Mouse (Mus musculus) Patski (cell line): ENCODE results near the gene Vcl. TPM values are rescaled to one million over a fixed set of nuclear protein-coding genes. Genes with fewer than 3 reads are reported as not detected.

ENCODE experiments used
- ATAC-seq: fragments of 100-300 bp; one replicate; pipeline ENCODE4 v1.8.0; 2021
- CTCF ChIA-PET: fragments of 350-600 bp; sonication (Branson Sonifier 250); formaldehyde crosslinking; loops from one replicate; lab custom pipeline; 2022; ENCODE audit warnings: inconsistent platforms; lab: Charles Lee
- POLR2A ChIA-PET: fragments of 350-600 bp; sonication (Branson Sonifier 250); formaldehyde crosslinking; loops from one replicate; lab custom pipeline; 2022; ENCODE audit warnings: antibody characterized with exemption, inconsistent platforms; lab: Charles Lee
- DNase-seq: peaks from one replicate; pipeline ENCODE4 v3.0.0-alpha.2; 2011; ENCODE audit warnings: low read depth, low spot score
- H3K27me3 ChIP-seq: fragments of 371-371 bp; one replicate; pipeline ENCODE4 v1.5.1; 2021
- CTCF ChIP-seq: fragments of 100-300 bp; IDR thresholded peaks from one replicate; pipeline ENCODE4 v1.5.1; 2021
- in situ Hi-C: fragments of 300-500 bp; cut with MboI; formaldehyde crosslinking; loops from 3 replicates; pipeline ENCODE4 v1.11.1; 2018; ENCODE audit warnings: low pct_unique_long_range_greater_than_20kb, mixed read lengths
- polyA plus RNA-seq: library from polyadenylated mRNA; unstranded; gene quantifications from one replicate; pipeline ENCODE4 v1.2.3, GENCODE M21; 2021

Vcl gene
- polyA plus RNA-seq, 1 experiment from 2014 or later, result 255 TPM

DNA sequence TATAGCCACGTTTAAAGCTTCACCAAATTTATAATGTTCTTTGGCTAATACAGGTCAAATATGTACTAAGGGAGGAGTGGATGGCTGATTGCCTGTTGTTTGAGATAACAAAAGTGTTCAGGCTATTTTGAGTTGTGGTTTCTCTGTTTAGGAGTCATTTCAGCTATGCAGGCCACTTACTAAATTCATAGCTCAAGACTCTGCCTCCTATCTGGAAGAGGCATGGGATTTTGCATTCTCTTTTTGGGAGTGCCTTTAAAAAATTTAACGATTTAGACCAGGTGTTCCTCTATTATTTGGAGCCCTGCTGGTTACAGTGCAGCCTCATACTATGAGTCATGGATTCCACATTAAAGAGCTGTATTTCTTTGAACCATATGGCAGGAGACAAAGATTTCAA lies 9.2 kb downstream of the Vcl start:
- in situ Hi-C loops, result no loop called here
- CTCF ChIA-PET, result interaction anchor here (0.8 to 2.4 kb wide), 5 partner anchors 17 to 53 kb away, joined by 3 to 9 read pairs (median 6); no protein-coding TSS in a partner anchor
- POLR2A ChIA-PET, result interaction anchor here (1.1 kb wide), 1 partner anchor 40 kb away, joined by 3 read pairs; no protein-coding TSS in a partner anchor
- no peak for DNase-seq
- peak; percentile 33 for ATAC-seq
- no peaks in the 10 kb centered on the region for H3K27me3 ChIP-seq
- no peak for TF ChIP-seq CTCF

DNA sequence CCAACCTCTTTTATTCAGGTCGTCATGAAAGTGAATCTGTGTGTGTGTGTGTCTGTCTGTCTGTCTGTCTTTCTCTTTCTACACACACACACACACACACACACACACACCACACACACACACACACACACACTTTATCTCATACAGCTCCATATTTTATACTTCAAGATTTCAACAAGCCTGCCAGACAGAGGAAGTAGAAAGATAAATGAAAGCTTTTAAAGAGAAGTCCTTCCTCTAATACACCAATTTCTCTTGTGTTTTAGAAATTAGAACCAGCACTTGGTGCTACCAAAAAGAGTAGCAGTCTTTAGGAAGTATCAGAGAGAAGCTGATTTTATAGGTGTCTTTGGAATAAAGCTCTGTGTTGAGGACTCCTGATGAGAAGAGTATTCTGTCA lies 9.7 kb downstream of the Vcl start:
- in situ Hi-C loops, result no loop called here
- no peak for TF ChIP-seq CTCF
- CTCF ChIA-PET, result interaction anchor here (0.8 to 2.4 kb wide), 6 partner anchors 8 to 53 kb away, joined by 3 to 9 read pairs (median 5); no protein-coding TSS in a partner anchor
- DNase-seq (no peak), ATAC-seq (no peak)
- H3K27me3 ChIP-seq, result no peaks in the 10 kb centered on the region
- POLR2A ChIA-PET, result interaction anchor here (0.6 to 1.1 kb wide), 2 partner anchors 39 to 653 kb away, joined by 3 to 4 read pairs; no protein-coding TSS in a partner anchor

GRCm38 (mm10) chr14:20945296-20945695 lies 16.1 kb downstream of the Vcl start:
- DNase-seq (no peak), ATAC-seq (no peak)
- H3K27me3 ChIP-seq, result no peaks in the 10 kb centered on the region
- ChIA-PET CTCF (no interaction called here), POLR2A (no interaction called here)
- TF ChIP-seq CTCF, result no peak
- in situ Hi-C loops, result no loop called here

- in situ Hi-C loops, result no loop called here
- POLR2A ChIA-PET, result interaction anchor here (0.7 kb wide), 1 partner anchor 8 kb away, joined by 3 read pairs; no protein-coding TSS in a partner anchor
- CTCF ChIA-PET, result interaction anchor here (1.2 to 2.2 kb wide), 2 partner anchors 9 to 17 kb away, joined by 4 to 6 read pairs; no protein-coding TSS in a partner anchor
- no peaks in the 10 kb centered on the region for H3K27me3 ChIP-seq
- ATAC-seq (no peak), DNase-seq (no peak)
- TF ChIP-seq CTCF, result no peak
Measured at GRCm38 (mm10) chr14:20956021-20956420, 26.8 kb downstream of the Vcl start.

DNA sequence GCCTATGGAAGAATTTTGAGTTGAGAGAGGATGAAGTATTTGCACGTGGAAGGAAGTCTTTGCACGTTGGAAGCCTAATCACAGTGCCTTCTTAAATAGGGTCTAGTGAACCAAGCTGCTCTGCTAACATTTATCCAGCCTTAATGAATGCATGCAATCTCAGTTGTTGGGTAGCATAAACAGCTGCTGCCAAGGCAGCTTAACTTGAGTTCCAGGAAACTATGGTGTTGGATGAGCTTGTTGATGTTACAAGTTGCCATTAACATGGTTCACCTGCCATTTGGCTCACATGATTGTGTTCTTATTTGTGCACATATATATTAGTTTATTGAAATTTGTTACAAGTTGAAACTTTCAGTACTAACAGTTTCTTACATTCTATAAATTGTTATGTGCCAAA lies 29.8 kb downstream of the Vcl start:
- TF ChIP-seq CTCF, result no peak
- POLR2A ChIA-PET, result interaction anchor here (0.9 to 1.0 kb wide), 3 partner anchors 11 to 31 kb away, joined by 3 to 4 read pairs (median 3); no protein-coding TSS in a partner anchor
- no peak for ATAC-seq
- CTCF ChIA-PET, result interaction anchor here (0.9 to 1.3 kb wide), 3 partner anchors 12 to 154 kb away, joined by 3 read pairs; no protein-coding TSS in a partner anchor
- in situ Hi-C loops, result no loop called here
- no peak for DNase-seq
- H3K27me3 ChIP-seq, result no peaks in the 10 kb centered on the region

- in situ Hi-C loops, result no loop called here
- no peak for ATAC-seq
- no peaks in the 10 kb centered on the region for H3K27me3 ChIP-seq
- ChIA-PET POLR2A (no interaction called here), CTCF (interaction anchor here (1.2 to 1.6 kb wide), 2 partner anchors 15 to 76 kb away, joined by 3 to 4 read pairs; no protein-coding TSS in a partner anchor)
- TF ChIP-seq CTCF, result no peak
- DNase-seq, result no peak
Measured at GRCm38 (mm10) chr14:20962466-20962865, 33.3 kb downstream of the Vcl start.

DNA sequence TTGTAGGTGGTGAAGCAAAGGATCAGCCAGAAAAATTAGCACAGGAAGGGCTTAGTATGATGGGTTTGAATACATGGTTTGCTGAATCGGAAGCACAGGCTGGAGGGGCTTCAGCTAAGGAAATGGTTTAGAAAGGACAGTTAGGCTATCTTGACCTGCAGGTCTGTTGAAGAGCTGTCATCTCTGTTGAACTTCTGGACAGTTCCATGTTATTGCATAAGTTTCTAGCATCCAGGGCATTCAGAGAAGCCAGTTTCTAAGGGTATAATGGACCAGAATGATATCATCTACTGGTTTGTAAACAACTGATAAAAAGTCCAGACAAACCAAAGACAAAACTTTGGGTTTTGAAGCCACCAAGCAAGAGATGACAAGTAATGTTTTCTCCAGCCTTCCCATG lies 33.7 kb downstream of the Vcl start:
- DNase-seq, result no peak
- TF ChIP-seq CTCF, result no peak
- ATAC-seq, result no peak
- CTCF ChIA-PET, result interaction anchor here (1.2 to 1.6 kb wide), 2 partner anchors 15 to 77 kb away, joined by 3 to 4 read pairs; no protein-coding TSS in a partner anchor
- no peaks in the 10 kb centered on the region for H3K27me3 ChIP-seq
- POLR2A ChIA-PET, result no interaction called here
- in situ Hi-C loops, result no loop called here

DNA sequence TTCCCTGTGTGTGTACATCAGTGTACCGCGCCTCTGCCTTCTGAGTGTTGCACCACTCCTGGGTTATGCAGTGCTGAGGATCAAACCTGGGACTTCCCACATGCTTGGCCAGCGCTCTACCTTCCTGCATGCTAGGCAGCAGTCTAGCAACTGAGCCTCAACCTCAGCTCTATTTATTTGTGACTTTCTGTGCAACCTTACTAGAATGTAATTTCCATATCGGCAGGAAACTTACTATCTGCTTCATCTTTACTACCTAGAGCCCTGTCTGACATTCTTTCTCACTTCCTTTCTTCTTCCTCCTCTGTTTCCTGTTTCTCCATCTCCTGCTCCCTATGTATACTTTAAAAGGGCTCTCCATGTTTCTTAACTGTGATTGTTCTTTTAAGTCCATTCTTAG lies 34.7 kb downstream of the Vcl start:
- CTCF ChIA-PET, result interaction anchor here (1.2 kb wide), 1 partner anchor 15 kb away, joined by 3 read pairs; no protein-coding TSS in a partner anchor
- in situ Hi-C loops, result no loop called here
- no peak for ATAC-seq

GRCm38 (mm10) chr14:20964285-20964684 lies 35.1 kb downstream of the Vcl start:
- TF ChIP-seq CTCF, result no peak
- ChIA-PET POLR2A (interaction anchor here (1.0 kb wide), 1 partner anchor 9 kb away, joined by 3 read pairs; no protein-coding TSS in a partner anchor), CTCF (interaction anchor here (1.2 kb wide), 1 partner anchor 14 kb away, joined by 3 read pairs; no protein-coding TSS in a partner anchor)
- no peak for ATAC-seq
- H3K27me3 ChIP-seq, result no peaks in the 10 kb centered on the region
- DNase-seq, result no peak
- in situ Hi-C loops, result no loop called here

More for the DNA sequence above, 34.7 kb downstream of the Vcl start:
- TF ChIP-seq CTCF, result no peak
- DNase-seq, result no peak
- POLR2A ChIA-PET, result interaction anchor here (1.0 kb wide), 1 partner anchor 8 kb away, joined by 3 read pairs; no protein-coding TSS in a partner anchor
- H3K27me3 ChIP-seq, result no peaks in the 10 kb centered on the region

DNA sequence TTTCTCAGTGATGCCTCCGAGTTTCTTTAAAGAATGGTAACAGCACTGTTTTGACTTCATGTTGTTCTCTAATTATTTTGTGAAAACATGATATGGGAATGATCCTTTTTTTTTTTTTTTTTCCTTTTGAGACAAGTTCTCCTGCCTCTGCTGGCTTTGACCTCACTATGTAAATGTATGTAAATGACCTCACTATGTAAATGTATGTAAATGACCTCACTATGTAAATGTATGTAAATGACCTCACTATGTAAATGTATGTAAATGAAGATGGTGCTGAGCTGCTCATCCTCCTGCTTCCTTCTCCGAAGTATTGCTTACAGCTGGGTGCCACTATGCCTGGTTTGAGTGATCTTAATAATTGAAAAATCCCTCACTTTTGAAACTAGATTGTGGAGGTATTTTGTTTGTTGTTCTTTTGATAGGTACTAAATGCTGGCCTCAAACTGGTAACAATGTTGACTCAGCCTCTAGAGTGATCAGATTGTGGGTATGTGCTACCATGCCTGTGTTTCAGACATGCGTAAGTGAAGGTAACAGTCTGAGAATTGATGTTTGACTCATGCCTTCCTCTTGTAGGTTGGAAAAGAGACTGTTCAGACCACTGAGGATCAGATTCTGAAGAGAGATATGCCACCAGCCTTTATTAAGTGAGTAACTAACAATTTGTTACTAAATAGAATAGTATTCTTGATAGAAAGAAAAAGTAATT lies 37.9 kb downstream of the Vcl start:
- ATAC-seq, result no peak
- no peaks in the 10 kb centered on the region for H3K27me3 ChIP-seq
- in situ Hi-C loops, result no loop called here
- ChIA-PET POLR2A (interaction anchor here (0.7 kb wide), 1 partner anchor 10 kb away, joined by 4 read pairs; no protein-coding TSS in a partner anchor), CTCF (no interaction called here)
- no peak for DNase-seq
- TF ChIP-seq CTCF, result no peak
